Mouse (Mus musculus): ENCODE measurements around the gene Serpina3f.

Serpina3f gene

DNA sequence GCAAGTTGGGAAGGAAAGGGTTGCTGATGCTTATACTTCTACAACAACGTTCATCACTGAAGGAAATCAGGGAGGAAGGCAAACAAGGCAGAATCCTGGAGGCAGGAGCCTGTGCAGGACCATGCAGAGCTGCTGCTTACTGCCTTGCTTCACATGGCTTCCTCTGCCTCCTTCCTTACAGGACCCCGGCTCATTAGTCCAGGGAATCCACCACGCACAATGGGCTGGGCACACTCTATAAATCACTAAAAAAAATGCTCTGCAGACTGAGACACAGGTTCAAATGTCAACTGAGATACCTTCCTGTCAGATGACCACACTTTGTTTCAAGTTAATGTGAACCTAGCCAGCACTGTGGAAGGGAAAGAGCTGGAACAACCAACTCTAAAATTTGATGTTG lies 46.7 kb downstream of the Serpina3f start:
- no peak for DNase-seq

DNA sequence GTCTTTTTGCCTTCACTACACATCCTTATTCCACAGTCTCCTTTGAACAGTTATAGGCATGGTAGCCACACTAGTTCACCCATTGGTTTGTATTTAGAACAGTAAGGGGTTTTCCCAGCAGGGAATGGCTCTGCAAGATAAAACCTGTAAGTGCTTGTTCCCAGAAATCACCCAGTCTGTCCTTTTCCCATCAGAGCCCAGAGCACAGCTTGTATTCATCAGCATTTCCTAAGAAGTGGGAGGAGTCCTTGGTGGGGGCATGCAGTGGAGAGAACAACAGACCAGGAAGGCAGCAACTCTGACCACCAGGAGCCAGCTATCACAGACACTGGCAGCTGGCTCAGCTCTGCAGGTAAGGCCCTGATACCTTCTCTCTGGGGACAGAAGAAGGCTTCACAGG lies 48.5 kb downstream of the Serpina3f start, which contains the start of gene Serpina3i:
TSS of gene Serpina3i (plus strand) at position 260 of the 400 bp plus-strand sequence.
- no peak for DNase-seq

DNA sequence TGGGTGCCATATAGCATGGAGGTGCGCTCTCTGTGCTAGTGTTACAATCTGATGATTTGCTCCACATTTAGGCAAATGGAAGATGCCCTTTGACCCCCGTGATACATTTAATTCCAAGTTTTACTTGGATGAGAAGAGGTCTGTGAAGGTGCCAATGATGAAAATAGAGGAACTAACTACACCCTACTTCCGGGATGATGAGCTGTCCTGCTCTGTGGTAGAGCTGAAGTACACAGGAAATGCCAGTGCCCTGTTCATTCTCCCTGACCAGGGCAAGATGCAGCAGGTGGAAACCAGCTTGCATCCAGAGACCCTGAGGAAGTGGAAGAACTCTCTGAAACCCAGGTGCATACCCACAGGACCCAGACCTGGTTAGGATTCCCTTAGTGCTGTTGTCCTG lies 52.0 kb downstream of the Serpina3f start:
- DNase-seq, result no peak
